Mouse (Mus musculus): ENCODE measurements around the gene Afap1.

GRCm38 (mm10) chr5:35963635-35964034 is 70.5 kb downstream of the Afap1 start:
- no peak for TF ChIP-seq CTCF (conservative IDR thresholded peaks at IDR 0.05; ENCODE audit: low read length)
- TF ChIP-seq POU5F1 (IDR thresholded peaks at IDR 0.05; ENCODE audit: borderline replicate concordance, low read length): no peak
- TF ChIP-seq NANOG (IDR thresholded peaks at IDR 0.05; ENCODE audit: borderline replicate concordance, low read length): no peak

All from E14TG2a.4 (cell line).